Mouse (Mus musculus): ENCODE measurements around the gene Arhgap23. TPM values are rescaled to one million over a fixed set of nuclear protein-coding genes. Genes with fewer than 3 reads are reported as not detected.

The Arhgap23 gene
- polyA plus RNA-seq (2012; ENCODE audit: low replicate concordance): 169 and 225 TPM in 2 replicates

DNA sequence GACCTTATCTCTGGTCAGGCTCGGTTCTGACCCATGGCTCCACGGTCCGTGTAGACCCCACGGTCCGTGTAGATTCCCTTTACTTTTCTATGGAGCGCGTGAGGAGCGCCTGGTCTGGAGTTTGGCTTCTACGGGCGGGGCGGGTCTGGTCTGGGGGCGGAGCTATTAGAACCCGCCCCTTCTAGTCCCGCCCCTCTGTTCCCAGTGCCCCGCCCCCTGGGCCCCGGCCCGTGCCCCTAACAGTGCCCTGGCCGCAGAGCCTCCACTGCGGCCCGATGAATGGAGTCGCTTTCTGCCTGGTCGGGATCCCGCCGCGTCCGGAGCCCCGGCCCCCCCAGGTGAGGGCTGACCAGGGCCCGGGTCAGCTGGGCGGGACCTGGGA lies at the start of gene Arhgap23:
Gene Arhgap23 (plus strand): TSS at position 204 of the 382 bp plus-strand sequence.

DNA sequence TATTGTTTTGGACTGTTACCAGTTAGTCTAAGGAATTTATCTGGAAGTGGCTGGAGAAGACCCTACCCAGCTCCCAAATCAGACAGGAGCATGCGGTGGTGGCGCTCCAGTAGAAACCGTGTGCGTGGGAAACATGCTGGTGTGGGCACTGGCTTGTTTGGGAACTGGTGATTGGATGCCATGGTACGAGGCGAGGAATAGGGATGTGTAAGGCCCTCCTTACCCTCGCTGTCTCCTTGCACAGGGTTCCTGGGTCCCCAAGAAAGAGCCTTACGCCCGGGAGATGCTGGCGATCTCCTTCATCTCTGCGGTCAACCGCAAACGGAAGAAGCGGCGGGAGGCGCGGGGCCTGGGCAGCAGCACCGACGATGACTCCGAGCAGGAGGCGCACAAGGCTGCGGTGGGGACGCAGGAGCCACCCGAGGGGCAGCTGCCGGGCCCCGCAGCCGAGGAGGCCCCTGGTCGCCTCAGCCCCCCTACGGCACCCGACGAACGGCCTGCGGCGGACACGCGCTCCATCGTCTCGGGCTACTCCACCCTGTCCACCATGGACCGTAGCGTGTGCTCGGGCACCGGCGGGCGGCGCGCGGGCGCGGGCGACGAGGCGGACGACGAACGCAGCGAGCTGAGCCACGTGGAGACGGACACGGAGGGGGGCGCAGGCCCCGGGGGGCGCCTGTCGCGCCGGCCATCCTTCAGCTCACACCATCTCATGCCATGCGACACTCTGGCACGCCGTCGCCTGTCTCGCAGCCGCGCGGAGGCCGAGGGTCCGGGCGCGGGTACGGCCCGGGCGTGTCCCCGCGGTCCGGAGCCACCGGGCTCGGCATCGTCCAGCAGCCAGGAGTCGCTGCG lies 84.8 kb downstream of the Arhgap23 start, which contains the start of gene 4933428G20Rik:
Gene 4933428G20Rik (minus strand): TSS at position 476 of the 855 bp plus-strand sequence.

Other genes with a start within 250 kb of the Arhgap23 start
- gene Kpnb1, start 227.7 kb upstream of the Arhgap23 start, polyA plus RNA-seq (2012; ENCODE audit: low replicate concordance): 34.2 and 43.7 TPM in 2 replicates
- 34.9 and 36.2 TPM in 2 replicates for gene Npepps, start 134.9 kb upstream of the Arhgap23 start, polyA plus RNA-seq (2012; ENCODE audit: low replicate concordance)
- gene Mrpl45, start 99.8 kb upstream of the Arhgap23 start, polyA plus RNA-seq (2012; ENCODE audit: low replicate concordance): 4.7 and 6.5 TPM in 2 replicates
- gene Gpr179, start 63.5 kb upstream of the Arhgap23 start, polyA plus RNA-seq (2012; ENCODE audit: low replicate concordance): 0.06 and 0.09 TPM in 2 replicates
- gene Socs7, start 53.0 kb upstream of the Arhgap23 start, polyA plus RNA-seq (2012; ENCODE audit: low replicate concordance): 12.1 and 14.7 TPM in 2 replicates
- not detected in 2 replicates for gene 4933428G20Rik, start 84.8 kb downstream of the Arhgap23 start, polyA plus RNA-seq (2012; ENCODE audit: low replicate concordance)
- 0.05 and 0.17 TPM in 2 replicates for gene Srcin1, start 160.7 kb downstream of the Arhgap23 start, polyA plus RNA-seq (2012; ENCODE audit: low replicate concordance)
- 14.7 and 27.2 TPM in 2 replicates for gene Epop, start 214.2 kb downstream of the Arhgap23 start, polyA plus RNA-seq (2012; ENCODE audit: low replicate concordance)
- 51.6 and 57.1 TPM in 2 replicates for gene Mllt6, start 247.9 kb downstream of the Arhgap23 start, polyA plus RNA-seq (2012; ENCODE audit: low replicate concordance)

All from leukemia stem cell, adult 10-12 weeks (primary cell).